Mouse (Mus musculus) CH12.LX (cell line): Measurements from ENCODE around the gene Mrpl34. TPM values are rescaled to one million over a fixed set of nuclear protein-coding genes. Genes with fewer than 3 reads are reported as not detected.

Experiments used
- DNase-seq: peaks from one replicate; pipeline ENCODE4 v3.0.0-alpha.2; 2013; ENCODE audit errors: extremely low read depth
- H3K27ac ChIP-seq: 2 replicates; pipeline ENCODE4 v1.5.1; 2012; ENCODE audit warnings: low read depth, mild to moderate bottlenecking, control low read depth, moderate library complexity; ENCODE audit not compliant: insufficient read depth
- H3K27me3 ChIP-seq: replicated peaks from 2 replicates; pipeline ENCODE3; 2012; ENCODE audit warnings: inconsistent platforms
- H3K36me3 ChIP-seq, 2 experiments: replicated peaks in 1 of 2; 2 replicates each; pipeline versions ENCODE3 to v1.6.1; 2012; ENCODE audit warnings: inconsistent platforms in 1 of 2, low read length in 1 of 2, mild to moderate bottlenecking in 1 of 2, mixed read lengths in 1 of 2, moderate library complexity in 1 of 2; ENCODE audit not compliant: control insufficient read depth in 1 of 2, insufficient read depth in 1 of 2
- H3K4me1 ChIP-seq, 2 experiments: 2 replicates each; pipeline ENCODE4 v1.6.1; 2012; ENCODE audit warnings: inconsistent platforms in 1 of 2, moderate library complexity in 1 of 2; ENCODE audit not compliant: insufficient read depth in 2 of 2, control insufficient read depth in 1 of 2
- H3K4me2 ChIP-seq: 2 replicates; pipeline ENCODE4 v1.6.1; 2012; ENCODE audit warnings: low read depth, mild to moderate bottlenecking, control low read depth; ENCODE audit not compliant: poor library complexity, insufficient read depth, severe bottlenecking
- H3K4me3 ChIP-seq, 3 experiments: fragments of 150-350 bp in 1 of 3; sonication (generic) in 1 of 3; replicated peaks in 1 of 3; 2 replicates each; pipeline versions ENCODE3 to v1.5.1; 2011 to 2012; ENCODE audit warnings: low read depth in 2 of 3, low read length in 2 of 3, mild to moderate bottlenecking in 2 of 3, moderate library complexity in 2 of 3, control low read depth in 1 of 3, improper control_type of control experiment in 1 of 3, inconsistent platforms in 1 of 3, mixed read lengths in 1 of 3; ENCODE audit not compliant: poor library complexity in 1 of 3
- H3K79me2 ChIP-seq: replicated peaks from 2 replicates; pipeline ENCODE4 v1.6.1; 2012; ENCODE audit warnings: mild to moderate bottlenecking, moderate library complexity; ENCODE audit not compliant: control insufficient read depth, poor library complexity, insufficient read depth, severe bottlenecking; ENCODE audit errors: extremely low read depth
- H3K9ac ChIP-seq: 2 replicates; pipeline ENCODE4 v1.6.1; 2012; ENCODE audit warnings: low read depth, mild to moderate bottlenecking, control low read depth, moderate library complexity; ENCODE audit not compliant: insufficient read depth
- H3K9me3 ChIP-seq: replicated peaks from 2 replicates; pipeline ENCODE3; 2012; ENCODE audit warnings: low read length, inconsistent platforms, mixed read lengths
- CHD1 ChIP-seq: IDR thresholded peaks from 2 replicates; pipeline ENCODE4 v1.6.1; 2012; ENCODE audit warnings: low read depth, low read length, improper control_type of control experiment, inconsistent platforms
- CHD2 ChIP-seq: IDR thresholded peaks from 2 replicates; pipeline ENCODE4 v1.6.1; 2011; ENCODE audit warnings: low read length, improper control_type of control experiment
- CTCF ChIP-seq, 2 experiments: IDR thresholded peaks in 1 of 2; conservative IDR thresholded peaks in 1 of 2; 2 replicates each; pipeline ENCODE4 v1.5.1; 2011 to 2012; ENCODE audit warnings: low read depth in 2 of 2, low read length in 2 of 2, improper control_type of control experiment in 1 of 2, inconsistent platforms in 1 of 2, mild to moderate bottlenecking in 1 of 2, moderate library complexity in 1 of 2
- HCFC1 ChIP-seq: IDR thresholded peaks from 2 replicates; pipeline ENCODE4 v1.6.1; 2012; ENCODE audit warnings: low read depth, mild to moderate bottlenecking, inconsistent platforms, low read length, improper control_type of control experiment
- JUND ChIP-seq: conservative IDR thresholded peaks from 2 replicates; pipeline ENCODE4 v1.6.1; 2011; ENCODE audit warnings: low read depth, low read length, improper control_type of control experiment
- KAT2A ChIP-seq: IDR thresholded peaks from 2 replicates; pipeline ENCODE4 v1.6.1; 2012; ENCODE audit warnings: low read length, improper control_type of control experiment, inconsistent platforms; ENCODE audit not compliant: insufficient replicate concordance
- MAX ChIP-seq: IDR thresholded peaks from 2 replicates; pipeline ENCODE4 v1.6.1; 2011; ENCODE audit warnings: low read length, improper control_type of control experiment
- MEF2A ChIP-seq: IDR thresholded peaks from 2 replicates; pipeline ENCODE4 v1.6.1; 2014; ENCODE audit warnings: low read depth, mild to moderate bottlenecking, inconsistent platforms, low read length, improper control_type of control experiment, borderline replicate concordance
- MYC ChIP-seq: IDR thresholded peaks from 2 replicates; pipeline ENCODE4 v1.6.1; 2011; ENCODE audit warnings: low read depth, mild to moderate bottlenecking, improper control_type of control experiment, low read length
- NRF1 ChIP-seq: IDR thresholded peaks from 2 replicates; pipeline ENCODE4 v1.6.1; 2014; ENCODE audit warnings: low read depth, mild to moderate bottlenecking, inconsistent platforms, low read length, improper control_type of control experiment, moderate library complexity
- POLR2AphosphoS2 ChIP-seq: IDR thresholded peaks from 2 replicates; pipeline ENCODE4 v1.6.1; 2011; ENCODE audit warnings: low read depth, low read length, improper control_type of control experiment
- SIN3A ChIP-seq: IDR thresholded peaks from 2 replicates; pipeline ENCODE4 v1.6.1; 2012; ENCODE audit warnings: low read length, improper control_type of control experiment, inconsistent platforms
- SMC3 ChIP-seq: IDR thresholded peaks from 2 replicates; pipeline ENCODE4 v1.6.1; 2011; ENCODE audit warnings: low read depth, low read length, improper control_type of control experiment
- TBP ChIP-seq: conservative IDR thresholded peaks from 2 replicates; pipeline ENCODE4 v1.6.1; 2011; ENCODE audit warnings: low read depth, low read length, improper control_type of control experiment
- USF1 ChIP-seq: IDR thresholded peaks from 2 replicates; pipeline ENCODE4 v1.6.1; 2014; ENCODE audit warnings: low read depth, mild to moderate bottlenecking, inconsistent platforms, low read length, improper control_type of control experiment
- ZKSCAN1 ChIP-seq: IDR thresholded peaks from 2 replicates; pipeline ENCODE4 v1.6.1; 2012; ENCODE audit warnings: low read depth, inconsistent platforms, low read length, improper control_type of control experiment, borderline replicate concordance
- ZMIZ1 ChIP-seq: IDR thresholded peaks from 2 replicates; pipeline ENCODE4 v1.6.1; 2012; ENCODE audit warnings: low read depth, mild to moderate bottlenecking, inconsistent platforms, low read length, improper control_type of control experiment
- dilution Hi-C: fragments of 300-500 bp; cut with MboI; formaldehyde crosslinking; loops from 2 replicates; pipeline ENCODE4 v1.14.3; 2020; ENCODE audit warnings: low sequenced_read_pairs; ENCODE audit not compliant: extremely low pct_unique_long_range_greater_than_20kb, extremely low pct_ligation_motif_present
- in situ Hi-C: fragments of 300-500 bp; cut with MboI; formaldehyde crosslinking; loops from 3 replicates; pipeline ENCODE4 v1.14.3; 2019; ENCODE audit warnings: low sequenced_read_pairs, low pct_ligation_motif_present, low pct_unique_long_range_greater_than_20kb, mixed read lengths
- polyA plus RNA-seq: library from polyadenylated mRNA; unstranded; fragments of >175 nt; gene quantifications from 2 replicates; pipeline ENCODE4 v1.2.1, GENCODE M21; 2012; ENCODE audit warnings: low read depth; ENCODE audit not compliant: insufficient read length
- total RNA-seq, 2 experiments: library from RNA; depleted of rRNA; stranded (reverse); fragments of 300-350 nt in 1 of 2; fragments of >200 nt in 1 of 2; gene quantifications; 2 replicates each; pipeline ENCODE4 v1.2.3; 2012 to 2014

Mrpl34 gene
- total and polyA plus RNA-seq, 3 experiments: 94.4 to 150 (median 133) TPM

GRCm38 (mm10) chr8:71498816-71499690, 34.3 kb downstream of the Mrpl34 start:
- no peak overlapping the region for H3K4me3 ChIP-seq
- H3K27me3 ChIP-seq: no peaks in the 10 kb centered on the region
- no peak for DNase-seq
- peaks cover 4 to 42% of the 10 kb centered on the region in 2 experiments for H3K36me3 ChIP-seq
- TF ChIP-seq MEF2A (no peak), HCFC1 (no peak), CHD2 (no peak), POLR2AphosphoS2 (no peak), CHD1 (no peak)
- H3K79me2 ChIP-seq: no peaks in the 10 kb centered on the region
- no peaks in the 10 kb centered on the region for H3K9me3 ChIP-seq
- no peak overlapping the region for H3K4me2 ChIP-seq
- dilution Hi-C loops: no loop called here
- no peak overlapping the region for H3K27ac ChIP-seq
- in situ Hi-C loops: no loop called here
- peaks cover 0 to 22% of the 10 kb centered on the region in 2 experiments; a peak in 2 of 4 replicates for H3K4me1 ChIP-seq
- no peak overlapping the region for H3K9ac ChIP-seq

- Histone ChIP-seq H3K9me3 (no peaks in the 10 kb centered on the region), H3K36me3 (peaks cover 0 to 2% of the 10 kb centered on the region in 2 experiments), H3K79me2 (no peaks in the 10 kb centered on the region), H3K4me3 (no peak overlapping the region), H3K27me3 (peaks cover 43% of the 10 kb centered on the region), H3K4me2 (no peak overlapping the region), H3K27ac (no peak overlapping the region), H3K9ac (no peak overlapping the region), H3K4me1 (peaks cover 2 to 8% of the 10 kb centered on the region in 2 experiments; a peak in 3 of 4 replicates)
- in situ Hi-C loops: loop anchor here (10.0 kb wide), 1 partner anchor 60 kb away; no protein-coding TSS in a partner anchor
- dilution Hi-C loops: no loop called here
- no peak for DNase-seq
- TF ChIP-seq SMC3 (no peak), USF1 (no peak), CTCF (conservative IDR thresholded peaks at IDR 0.05 in 1 of 2, IDR thresholded peaks at IDR 0.05 in 1 of 2; ENCODE audit: low read depth in 2 of 2, low read length in 2 of 2) (no peak), TBP (no peak), ZKSCAN1 (no peak), NRF1 (no peak), ZMIZ1 (no peak), MAX (no peak), MYC (no peak), JUND (no peak), HCFC1 (no peak), KAT2A (no peak), SIN3A (no peak)
Measured at GRCm38 (mm10) chr8:71504349-71504748, 39.6 kb downstream of the Mrpl34 start.
